Comparison of ENCODE assay signal across 17 mouse cellular contexts in genomic region chr4:107680311-107681098, GRCm38 (mm10). TPM values are rescaled to one million over a fixed set of nuclear protein-coding genes. Genes with fewer than 3 reads are reported as not detected.
DNase-seq lines count a peak whose midpoint lies in the region; ATAC-seq and TF ChIP-seq lines count a peak whose summit lies in the region.
"Had no signal": no experiment of that assay in that cellular context is flagged by ENCODE, and none has a peak within 500 bp of the region (broad histone marks: within the 10 kb centered on the region; RNA-seq: fewer than 3 reads in every experiment).

No protein-coding gene starts in this region.

- H3K4me2 ChIP-seq in midbrain, embryonic 12.5 days (replicated peaks): peak overlapping the region; percentile 45
- H3K4me2 ChIP-seq: limb, embryonic 13.5 days; lung, embryonic 14.5 days had no signal

- H3K4me3 ChIP-seq in E14TG2a.4 (replicated peaks; ENCODE audit: low read length): 0 out of 2 replicates have a peak overlapping the region, but pooled peaks have one; percentile 29
- H3K4me3 ChIP-seq in embryonic facial prominence, embryonic 10.5 days: peak overlapping the region; percentile 31
- H3K4me3 ChIP-seq in hindbrain, embryonic 10.5 days: peak overlapping the region; percentile 41
- peak overlapping the region; percentile 29 for H3K4me3 ChIP-seq in midbrain, embryonic 12.5 days
- H3K4me3 ChIP-seq: limb, embryonic 13.5 days had no signal

- no peak for DNase-seq in embryonic facial prominence, embryonic 10.5 days (ENCODE audit: low spot score)
- DNase-seq in hindbrain, embryonic 10.5 days (ENCODE audit: low spot score): peak; percentile 66
- no peak for DNase-seq in layer of hippocampus, postnatal 14 days (ENCODE audit: low spot score in 2 of 2)
- DNase-seq in urinary bladder, adult 18-20 months (ENCODE audit: low spot score in 2 of 2): no peak
- no peak for DNase-seq in kidney, postnatal 4 days
- DNase-seq: cerebellum, postnatal 14 days; heart, adult 18-20 months; kidney, postnatal 10 days; layer of hippocampus, postnatal 36 days; lung, embryonic 14.5 days; thymus, adult 2 months had no signal

- H3K36me3 ChIP-seq in E14TG2a.4 (ENCODE audit: insufficient read depth, low read length): no peaks in the 10 kb centered on the region
- H3K36me3 ChIP-seq in embryonic facial prominence, embryonic 10.5 days (replicated peaks): no peaks in the 10 kb centered on the region
- H3K36me3 ChIP-seq in hindbrain, embryonic 10.5 days: no peaks in the 10 kb centered on the region
- no peaks in the 10 kb centered on the region for H3K36me3 ChIP-seq in midbrain, embryonic 12.5 days
- H3K36me3 ChIP-seq: limb, embryonic 13.5 days had no signal

- no peak for TF ChIP-seq CTCF in E14TG2a.4 (conservative IDR thresholded peaks at IDR 0.05; ENCODE audit: low read length)

- H3K27ac ChIP-seq in embryonic facial prominence, embryonic 10.5 days (replicated peaks): peak overlapping the region; percentile 73
- H3K27ac ChIP-seq in hindbrain, embryonic 10.5 days: peak overlapping the region; percentile 87
- H3K27ac ChIP-seq in midbrain, embryonic 12.5 days (replicated peaks): peak overlapping the region; percentile 91
- H3K27ac ChIP-seq: limb, embryonic 13.5 days had no signal

- ATAC-seq in midbrain, embryonic 12.5 days (ENCODE audit: low FRiP score, low read depth): peak; percentile 90
- no peak for ATAC-seq in activated CD4-positive, CD25-positive, alpha-beta regulatory T cell, adult 4 months

- peaks cover 33% of the 10 kb centered on the region for H3K4me1 ChIP-seq in E14TG2a.4 (replicated peaks; ENCODE audit: low read depth, low read length)
- peaks cover 35% of the 10 kb centered on the region for H3K4me1 ChIP-seq in embryonic facial prominence, embryonic 10.5 days
- peaks cover 33% of the 10 kb centered on the region for H3K4me1 ChIP-seq in hindbrain, embryonic 10.5 days (replicated peaks)
- H3K4me1 ChIP-seq in midbrain, embryonic 12.5 days: peaks cover 36% of the 10 kb centered on the region

- peaks cover 85% of the 10 kb centered on the region for H3K27me3 ChIP-seq in E14TG2a.4 (ENCODE audit: insufficient read depth, low read length)
- H3K27me3 ChIP-seq in embryonic facial prominence, embryonic 10.5 days (replicated peaks; ENCODE audit: low read depth, poor library complexity, severe bottlenecking): peaks cover 62% of the 10 kb centered on the region
- peaks cover 67% of the 10 kb centered on the region for H3K27me3 ChIP-seq in hindbrain, embryonic 10.5 days (ENCODE audit: insufficient read depth, poor library complexity, severe bottlenecking)
- peaks cover 73% of the 10 kb centered on the region for H3K27me3 ChIP-seq in midbrain, embryonic 12.5 days

- no peaks in the 10 kb centered on the region for H3K9me3 ChIP-seq in E14TG2a.4 (ENCODE audit: low read length)
- no peaks in the 10 kb centered on the region for H3K9me3 ChIP-seq in embryonic facial prominence, embryonic 10.5 days
- H3K9me3 ChIP-seq in hindbrain, embryonic 10.5 days: no peaks in the 10 kb centered on the region
- no peaks in the 10 kb centered on the region for H3K9me3 ChIP-seq in midbrain, embryonic 12.5 days
- H3K9me3 ChIP-seq: limb, embryonic 13.5 days had no signal

- WGBS in embryonic facial prominence, embryonic 10.5 days: 51% methylated on average over 15 of the region's 15 CpGs
- 26% methylated on average over 15 of the region's 15 CpGs for WGBS in hindbrain, embryonic 10.5 days
- WGBS in midbrain, embryonic 12.5 days: 16% methylated on average over 15 of the region's 15 CpGs

- H3K9ac ChIP-seq in midbrain, embryonic 12.5 days (replicated peaks): peak overlapping the region; percentile 53
- H3K9ac ChIP-seq: lung, embryonic 14.5 days had no signal

RNA-seq across cellular contexts. Expression of gene Dmrtb1, which starts 3.5 kb away (rescaled TPM):
- 2.3 and 3.1 TPM in 2 replicates for polyA plus RNA-seq in embryonic facial prominence, embryonic 10.5 days (2016; fragmentation: Nextera tagmentation; extraction: Ambion mirVana)
- 8.2 and 23.2 TPM in 2 replicates for polyA plus RNA-seq in hindbrain, embryonic 10.5 days (2016; fragmentation: Nextera tagmentation; extraction: Ambion mirVana)
- polyA plus RNA-seq in midbrain, embryonic 12.5 days (2016; fragmentation: Nextera tagmentation; extraction: Ambion mirVana): 41.8 and 49.0 TPM in 2 replicates
- not detected for polyA plus RNA-seq in activated CD4-positive, CD25-positive, alpha-beta regulatory T cell, adult 4 months (2017; shearing (Covaris generic))
- 1 to 10 TPM; 1.6 to 3.0 TPM for total RNA-seq in layer of hippocampus, postnatal 14 days (2021)
- total RNA-seq: heart, adult 18-20 months; hematopoietic stem cell, adult 5-6 weeks; MEL had no signal
- polyA plus RNA-seq: lung, embryonic 14.5 days had no signal
